Mouse (Mus musculus) midbrain, embryonic 16.5 days (tissue): ENCODE data around the gene Rpl22. TPM values are rescaled to one million over a fixed set of nuclear protein-coding genes. Genes with fewer than 3 reads are reported as not detected.

Source experiments
- ATAC-seq: fragments of 200-750 bp; cut with Nextera tagmentation; 2 replicates; pipeline ENCODE4 v1.8.0; 2017; ENCODE audit warnings: moderate TSS enrichment
- H3K27ac ChIP-seq: fragments of 300-500 bp; sonication (generic); 2 replicates; pipeline ENCODE4 v1.5.1; 2014; ENCODE audit warnings: mild to moderate bottlenecking, low read length, mixed read lengths
- H3K27me3 ChIP-seq: fragments of 300-500 bp; sonication (generic); 2 replicates; pipeline ENCODE4 v1.6.1; 2014; ENCODE audit warnings: low read depth, low read length, mixed read lengths; ENCODE audit not compliant: control insufficient read depth, insufficient read depth
- H3K36me3 ChIP-seq: fragments of 300-500 bp; sonication (generic); 2 replicates; pipeline ENCODE4 v1.6.1; 2014; ENCODE audit warnings: mild to moderate bottlenecking, low read length, moderate library complexity, mixed read lengths; ENCODE audit not compliant: control insufficient read depth, insufficient read depth
- H3K4me1 ChIP-seq: fragments of 300-500 bp; sonication (generic); 2 replicates; pipeline ENCODE4 v1.6.1; 2014; ENCODE audit warnings: mild to moderate bottlenecking, low read length, mixed read lengths; ENCODE audit not compliant: control insufficient read depth, insufficient read depth
- H3K4me2 ChIP-seq: fragments of 300-500 bp; sonication (generic); 2 replicates; pipeline ENCODE4 v1.6.1; 2014; ENCODE audit warnings: mild to moderate bottlenecking, low read length, mixed read lengths
- H3K4me3 ChIP-seq: fragments of 300-500 bp; sonication (generic); 2 replicates; pipeline ENCODE4 v1.5.1; 2014; ENCODE audit warnings: low read depth, mild to moderate bottlenecking, low read length, moderate library complexity, mixed read lengths
- H3K9ac ChIP-seq: fragments of 300-500 bp; sonication (generic); 2 replicates; pipeline ENCODE4 v1.6.1; 2014; ENCODE audit warnings: low read depth, low read length, mixed read lengths
- H3K9me3 ChIP-seq: fragments of 300-500 bp; sonication (generic); replicated peaks from 2 replicates; pipeline ENCODE4 v1.6.1; 2014; ENCODE audit warnings: mild to moderate bottlenecking, low read length, mixed read lengths; ENCODE audit not compliant: control insufficient read depth, poor library complexity, severe bottlenecking
- WGBS: fragments of 180-500 bp; shearing (Covaris S2); extraction: QIAGEN DNeasy Blood & Tissue Kit; methylation state at CpG from one replicate; pipeline ENCODE4 v1.1.7; 2014; 5-methylcytosine and 5-hydroxymethylcytosine counted together
- polyA plus RNA-seq: library from polyadenylated mRNA; unstranded; fragments of >200 nt; fragmentation: Nextera tagmentation; extraction: Ambion mirVana; gene quantifications from 2 replicates; pipeline ENCODE4 v1.2.1, GENCODE M21; 2015

The Rpl22 gene
- polyA plus RNA-seq, 1 experiment from 2014 or later, result 117 TPM

DNA sequence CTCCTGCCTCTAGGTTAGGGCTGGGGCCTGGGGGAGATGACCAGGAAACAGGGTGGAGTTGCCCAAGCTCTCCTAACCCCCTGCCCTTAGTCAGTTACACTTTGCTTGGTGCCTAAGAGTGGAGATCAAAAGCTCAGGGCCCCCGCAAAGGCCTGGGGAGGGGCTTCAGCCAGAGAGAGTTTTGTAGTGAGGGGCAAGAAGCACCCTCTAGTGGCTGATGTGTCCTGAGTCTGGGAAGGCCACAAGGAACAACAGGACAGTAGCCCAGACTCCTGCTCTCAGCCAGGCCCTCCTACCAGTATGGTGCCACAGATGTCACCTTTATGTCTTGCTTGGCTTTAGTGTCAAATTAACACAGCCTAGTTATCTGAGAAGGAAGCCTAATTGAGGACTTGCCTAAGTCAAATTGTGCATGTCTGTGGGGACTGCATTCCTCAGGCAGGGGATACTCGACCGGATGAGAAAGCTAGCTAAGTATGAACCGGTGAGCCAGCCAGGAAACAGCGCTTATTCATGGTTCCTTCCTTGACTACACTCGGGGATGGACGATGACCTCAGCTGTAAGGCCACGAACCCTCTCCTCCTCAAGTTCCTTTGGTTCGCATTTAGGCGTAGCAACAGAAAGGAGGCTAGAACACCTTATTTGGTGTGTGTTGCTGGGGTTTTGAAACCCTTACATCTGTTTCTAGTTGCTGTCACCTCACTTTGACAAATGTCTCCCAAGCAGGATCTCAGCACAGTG lies 31.2 kb upstream of the Rpl22 start:
- Histone ChIP-seq H3K4me2 (no peak overlapping the region), H3K27ac (no peak overlapping the region), H3K4me1 (peaks cover 31% of the 10 kb centered on the region), H3K9ac (no peak overlapping the region), H3K4me3 (no peak overlapping the region), H3K27me3 (peaks cover 54% of the 10 kb centered on the region), H3K9me3 (no peaks in the 10 kb centered on the region), H3K36me3 (no peaks in the 10 kb centered on the region)
- no peak for ATAC-seq
- 60% methylated on average over 10 of the region's 10 CpGs for WGBS

DNA sequence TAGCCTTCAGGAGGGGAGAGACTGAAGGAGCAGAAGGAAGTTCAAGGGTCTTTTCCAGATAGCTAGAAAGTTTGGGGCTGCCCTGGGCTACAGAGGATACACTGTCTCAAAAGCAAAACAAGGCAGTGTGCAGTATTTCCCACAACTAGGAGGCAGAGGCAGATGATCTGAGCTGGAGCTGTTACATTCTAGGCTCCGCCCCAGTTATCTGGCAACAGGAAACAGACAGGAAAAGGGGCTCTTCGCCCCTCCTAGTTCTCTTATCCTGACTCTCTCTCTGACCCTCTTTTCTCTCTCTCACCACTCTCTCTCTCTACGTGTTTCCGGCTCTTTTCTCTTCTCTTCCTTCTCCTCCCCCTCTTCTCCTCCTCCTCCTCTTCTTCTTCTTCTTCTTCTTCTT lies 29.6 kb upstream of the Rpl22 start:
- no peak for ATAC-seq
- no peak overlapping the region for H3K4me3 ChIP-seq
- no peak overlapping the region for H3K27ac ChIP-seq
- no peak overlapping the region for H3K4me2 ChIP-seq
- peaks cover 2% of the 10 kb centered on the region; the same call in 1 of the 2 replicates for H3K36me3 ChIP-seq
- H3K4me1 ChIP-seq, result peaks cover 21% of the 10 kb centered on the region
- H3K9ac ChIP-seq, result no peak overlapping the region
- H3K9me3 ChIP-seq, result no peaks in the 10 kb centered on the region
- 49% methylated on average over 4 of the region's 4 CpGs for WGBS
- peaks cover 43% of the 10 kb centered on the region for H3K27me3 ChIP-seq

- Histone ChIP-seq H3K4me3 (peak overlapping the region; percentile 94), H3K9ac (0 out of 2 replicates have a peak overlapping the region, but pooled peaks have one; percentile 23), H3K9me3 (no peaks in the 10 kb centered on the region), H3K4me1 (peaks cover 19% of the 10 kb centered on the region), H3K27me3 (peaks cover 39% of the 10 kb centered on the region), H3K36me3 (peaks cover 5% of the 10 kb centered on the region; the same call in 1 of the 2 replicates), H3K4me2 (peak overlapping the region; percentile 96), H3K27ac (no peak overlapping the region)
- no peak for ATAC-seq
- 19% methylated on average over 8 of the region's 8 CpGs for WGBS
These were observed 29.2 kb upstream of the Rpl22 start for GRCm38 (mm10) chr4:152296371-152296770.

GRCm38 (mm10) chr4:152296874-152297861 lies 28.4 kb upstream of the Rpl22 start, which contains the start of gene Icmt:
Gene Icmt, plus strand, starts transcription at chr4:152297227.
- peaks cover 11% of the 10 kb centered on the region; the same call in 1 of the 2 replicates for H3K36me3 ChIP-seq
- H3K27ac ChIP-seq, result peak within 1 kb of the TSS; percentile 84
- H3K4me3 ChIP-seq, result peak within 1 kb of the TSS; percentile 94
- under 1% methylated on average over 110 of the region's 119 CpGs for WGBS
- H3K4me2 ChIP-seq, result peak within 1 kb of the TSS; percentile 96
- peak within 1 kb of the TSS; percentile 98 for H3K9ac ChIP-seq
- H3K9me3 ChIP-seq, result no peaks in the 10 kb centered on the region
- H3K4me1 ChIP-seq, result peaks cover 19% of the 10 kb centered on the region
- H3K27me3 ChIP-seq, result peaks cover 32% of the 10 kb centered on the region
- peak; percentile 94 for ATAC-seq

GRCm38 (mm10) chr4:152298836-152299235 lies 26.7 kb upstream of the Rpl22 start:
- Histone ChIP-seq H3K4me3 (no peak overlapping the region), H3K36me3 (peaks cover 15% of the 10 kb centered on the region; the same call in 1 of the 2 replicates), H3K27ac (no peak overlapping the region), H3K27me3 (peaks cover 18% of the 10 kb centered on the region), H3K4me2 (peak overlapping the region; percentile 96; the same call in 1 of the 2 replicates), H3K9me3 (no peaks in the 10 kb centered on the region), H3K4me1 (peaks cover 15% of the 10 kb centered on the region), H3K9ac (no peak overlapping the region)
- no peak for ATAC-seq
- 79% methylated on average over 14 of the region's 14 CpGs for WGBS

GRCm38 (mm10) chr4:152300375-152300774 lies 25.2 kb upstream of the Rpl22 start:
- Histone ChIP-seq H3K4me1 (peaks cover 15% of the 10 kb centered on the region), H3K27me3 (peaks cover 6% of the 10 kb centered on the region), H3K4me2 (no peak overlapping the region), H3K27ac (no peak overlapping the region), H3K9me3 (no peaks in the 10 kb centered on the region), H3K36me3 (peaks cover 17% of the 10 kb centered on the region; the same call in 1 of the 2 replicates), H3K4me3 (no peak overlapping the region), H3K9ac (no peak overlapping the region)
- no peak for ATAC-seq
- 92% methylated on average over 8 of the region's 8 CpGs for WGBS

DNA sequence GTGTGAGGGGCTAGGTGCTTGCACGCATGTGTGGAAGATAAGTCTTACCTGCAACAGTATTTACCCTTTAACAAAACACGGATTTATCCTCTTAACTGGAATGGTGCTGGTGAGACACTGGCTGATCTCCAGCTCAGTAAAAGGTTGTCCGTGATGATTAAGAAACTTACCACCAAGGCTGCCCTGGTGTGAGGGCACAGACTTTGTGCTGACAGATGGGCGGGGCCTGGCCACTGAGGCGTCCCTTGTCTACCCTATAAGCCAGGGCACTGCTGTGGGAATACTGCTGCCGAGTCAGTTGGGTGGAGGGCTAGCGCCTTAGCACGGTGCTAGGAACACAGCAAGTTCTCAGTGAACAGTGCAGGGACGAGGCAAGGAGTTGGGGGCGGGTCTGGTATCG lies 23.5 kb upstream of the Rpl22 start:
- no peak overlapping the region for H3K27ac ChIP-seq
- H3K4me2 ChIP-seq, result no peak overlapping the region
- no peak for ATAC-seq
- 65% methylated on average over 11 of the region's 11 CpGs for WGBS
- H3K4me1 ChIP-seq, result peaks cover 13% of the 10 kb centered on the region
- no peaks in the 10 kb centered on the region for H3K9me3 ChIP-seq
- no peaks in the 10 kb centered on the region for H3K27me3 ChIP-seq
- no peak overlapping the region for H3K9ac ChIP-seq
- H3K4me3 ChIP-seq, result no peak overlapping the region
- peaks cover 17% of the 10 kb centered on the region; the same call in 1 of the 2 replicates for H3K36me3 ChIP-seq

DNA sequence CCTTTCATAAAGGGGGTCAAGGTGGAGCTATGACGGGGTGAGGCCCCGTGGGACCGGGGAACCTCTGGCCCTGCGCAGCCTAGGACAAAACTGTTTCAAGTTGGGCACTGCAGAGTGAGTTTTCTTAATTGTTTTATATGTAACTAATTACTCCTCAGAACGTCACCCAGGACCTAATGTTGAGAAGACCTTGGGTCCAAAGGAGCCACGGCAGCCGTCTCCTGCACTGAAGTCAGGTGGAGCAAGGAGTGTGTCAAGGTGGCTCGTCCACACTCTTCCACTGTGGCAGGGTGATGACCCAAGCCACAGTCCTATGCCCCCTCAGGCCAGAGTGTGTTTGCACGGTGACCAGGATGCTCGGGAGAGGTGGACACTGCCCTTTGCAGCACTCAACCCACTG lies 22.4 kb upstream of the Rpl22 start:
- Histone ChIP-seq H3K9me3 (no peaks in the 10 kb centered on the region), H3K27ac (no peak overlapping the region), H3K9ac (no peak overlapping the region), H3K4me3 (no peak overlapping the region), H3K4me2 (no peak overlapping the region), H3K4me1 (peaks cover 9% of the 10 kb centered on the region), H3K36me3 (peaks cover 17% of the 10 kb centered on the region; the same call in 1 of the 2 replicates), H3K27me3 (no peaks in the 10 kb centered on the region)
- no peak for ATAC-seq
- WGBS, result 93% methylated on average over 10 of the region's 10 CpGs
